Mouse (Mus musculus): Measurements from ENCODE around the gene Abcg1.

Gene Abcg1

DNA sequence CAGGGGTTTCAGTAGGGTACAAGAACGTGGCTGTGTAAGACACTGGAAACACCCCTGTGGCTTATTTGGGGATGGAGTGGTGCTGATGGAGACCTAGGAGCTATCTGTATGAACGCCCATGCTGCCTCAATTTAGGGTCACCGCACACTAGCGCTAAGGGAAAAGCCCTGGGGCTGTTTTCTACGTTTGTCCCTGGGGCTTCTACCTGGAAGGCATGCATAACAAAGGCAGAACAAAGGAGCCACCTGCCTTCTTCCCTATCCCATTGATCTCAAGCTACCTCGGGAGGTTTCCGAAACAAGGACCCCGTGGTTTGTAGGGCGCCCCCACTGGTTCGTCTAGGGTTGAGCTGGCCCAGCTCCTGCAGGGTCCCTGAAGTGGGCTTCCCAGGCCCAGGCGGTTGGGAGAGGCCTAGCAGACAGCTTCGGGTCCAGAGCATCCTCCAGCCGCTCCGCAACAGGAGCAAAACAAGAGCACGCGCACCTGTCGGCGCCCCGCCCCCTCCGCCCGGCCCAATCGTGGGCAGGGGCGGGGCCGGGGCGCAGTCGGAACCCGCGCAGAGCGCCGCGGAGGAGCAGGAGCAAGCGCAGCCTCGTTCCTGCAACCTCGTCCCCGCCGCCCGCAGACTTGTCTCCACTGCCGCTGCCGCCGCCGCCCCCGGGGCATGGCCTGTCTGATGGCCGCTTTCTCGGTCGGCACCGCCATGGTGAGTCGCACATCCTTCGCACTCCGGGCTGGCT lies at the start of gene Abcg1:
TSS of gene Abcg1 (plus strand) at position 525 of the 740 bp plus-strand sequence.
- peak; percentile 60 to 68 for DNase-seq (ENCODE audit: low spot score in 2 of 2)

GRCm38 (mm10) chr17:31008416-31008815 lies 49.1 kb upstream of the Abcg1 start:
- no peak for DNase-seq (ENCODE audit: low spot score in 2 of 2)

GRCm38 (mm10) chr17:31011551-31012394 lies 45.7 kb upstream of the Abcg1 start:
- peak in 1 of 2 experiments; percentile 33 for DNase-seq (ENCODE audit: low spot score in 2 of 2)

DNA sequence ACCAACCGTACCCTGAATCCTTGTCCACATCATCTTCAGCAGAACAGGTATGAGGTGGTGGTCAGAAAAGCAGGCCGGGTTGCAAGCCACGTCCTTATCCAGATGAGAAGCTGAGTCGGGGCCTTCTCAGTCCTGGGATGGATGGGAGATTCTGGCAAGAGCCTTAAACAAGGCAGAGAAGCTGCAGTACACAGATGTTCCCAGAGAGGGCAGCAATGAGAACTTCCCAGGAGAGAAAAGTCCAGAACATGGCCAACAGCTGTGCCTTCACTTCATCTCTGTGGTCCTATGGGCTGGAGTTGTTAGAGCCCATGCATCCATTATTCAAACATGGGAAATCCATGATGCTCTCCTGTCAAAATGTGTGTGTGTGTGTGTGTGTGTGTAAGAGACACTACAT lies 39.2 kb upstream of the Abcg1 start:
- peak; percentile 46 to 58 for DNase-seq (ENCODE audit: low spot score in 2 of 2)

- peak; percentile 56 to 73 for DNase-seq (ENCODE audit: low spot score in 2 of 2)
Measured at GRCm38 (mm10) chr17:31019505-31019904, 38.0 kb upstream of the Abcg1 start.

DNA sequence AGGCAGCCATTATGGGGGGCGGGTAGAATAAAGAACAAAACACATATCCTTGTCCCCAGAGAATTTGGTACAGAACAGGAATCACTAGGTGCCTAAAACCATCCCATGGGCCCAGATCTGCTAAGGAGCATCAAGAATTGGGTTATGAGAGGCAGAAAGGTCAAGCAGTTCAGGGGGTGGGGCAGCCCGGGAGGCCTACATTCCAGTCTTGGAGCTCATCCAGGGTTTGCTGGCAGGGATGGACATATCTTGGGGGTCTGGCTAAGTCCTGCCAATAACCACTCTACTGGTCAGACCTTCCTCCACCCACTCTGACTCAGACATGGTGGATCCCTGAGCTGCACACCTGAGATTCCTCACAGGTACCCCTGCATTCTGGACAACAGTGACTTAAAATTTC lies 37.4 kb upstream of the Abcg1 start:
- DNase-seq (ENCODE audit: low spot score in 2 of 2), result no peak

DNA sequence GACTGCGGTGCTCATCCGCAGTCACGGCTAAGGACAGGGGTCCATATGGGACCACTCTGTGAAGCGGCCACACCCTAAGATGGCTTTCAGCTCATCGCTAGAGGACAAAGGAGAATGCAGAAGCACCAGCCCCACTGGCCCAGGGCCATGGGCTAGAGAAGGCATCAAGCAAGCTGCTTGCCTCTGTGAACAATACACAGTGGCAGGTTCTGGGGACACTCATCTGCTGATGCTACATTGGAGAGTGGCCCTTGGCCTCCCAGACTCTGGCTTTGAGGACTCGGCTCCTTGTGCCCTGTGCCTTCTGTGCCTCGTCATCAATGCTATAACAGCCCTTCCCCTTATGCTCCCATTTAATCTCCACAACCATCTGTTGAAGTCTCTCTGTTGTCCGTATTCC lies 36.2 kb upstream of the Abcg1 start:
- DNase-seq (ENCODE audit: low spot score in 2 of 2), result no peak

GRCm38 (mm10) chr17:31024125-31024781 lies 33.2 kb upstream of the Abcg1 start:
- DNase-seq (ENCODE audit: low spot score in 2 of 2), result no peak

DNA sequence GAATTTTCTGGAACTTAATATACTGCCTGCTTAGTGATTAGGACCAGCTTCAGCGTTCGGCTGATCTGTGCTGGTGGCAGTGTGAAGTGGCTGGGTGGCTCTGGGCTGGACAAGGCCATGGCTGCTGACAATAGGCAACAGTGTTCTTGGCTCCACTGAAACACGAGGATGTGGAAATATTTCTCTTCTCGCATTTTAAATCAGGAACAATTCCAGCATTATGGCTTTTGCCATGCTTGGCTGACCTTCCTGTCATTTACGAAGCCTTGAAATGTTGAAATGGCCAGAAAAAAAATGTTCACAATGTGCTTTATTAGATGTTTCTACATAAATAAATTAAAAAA lies 32.7 kb upstream of the Abcg1 start:
- DNase-seq (ENCODE audit: low spot score in 2 of 2), result no peak

GRCm38 (mm10) chr17:31026986-31027385 lies 30.5 kb upstream of the Abcg1 start:
- no peak for DNase-seq (ENCODE audit: low spot score in 2 of 2)

DNA sequence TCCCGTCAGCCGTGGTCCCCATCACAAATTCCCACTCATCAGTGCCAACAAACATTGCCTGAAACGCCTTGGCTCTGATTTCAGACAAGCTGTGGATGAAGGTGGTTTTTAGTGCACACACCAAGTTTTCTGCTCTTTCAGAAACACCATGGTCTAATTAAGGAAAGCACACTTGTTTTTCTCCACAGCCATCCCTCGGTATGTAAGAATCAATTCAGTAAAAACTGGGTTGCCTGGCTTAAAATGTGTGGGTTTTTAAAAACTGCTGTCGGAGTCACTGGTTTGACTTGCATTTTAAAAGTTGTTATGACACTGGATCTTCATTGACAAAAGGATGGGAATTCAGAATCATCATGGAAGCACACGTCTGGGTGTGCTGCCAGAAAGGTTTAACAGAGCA lies 29.8 kb upstream of the Abcg1 start:
- DNase-seq (ENCODE audit: low spot score in 2 of 2), result no peak

- no peak for DNase-seq (ENCODE audit: low spot score in 2 of 2)
Measured at GRCm38 (mm10) chr17:31028821-31029370, 28.6 kb upstream of the Abcg1 start.

DNA sequence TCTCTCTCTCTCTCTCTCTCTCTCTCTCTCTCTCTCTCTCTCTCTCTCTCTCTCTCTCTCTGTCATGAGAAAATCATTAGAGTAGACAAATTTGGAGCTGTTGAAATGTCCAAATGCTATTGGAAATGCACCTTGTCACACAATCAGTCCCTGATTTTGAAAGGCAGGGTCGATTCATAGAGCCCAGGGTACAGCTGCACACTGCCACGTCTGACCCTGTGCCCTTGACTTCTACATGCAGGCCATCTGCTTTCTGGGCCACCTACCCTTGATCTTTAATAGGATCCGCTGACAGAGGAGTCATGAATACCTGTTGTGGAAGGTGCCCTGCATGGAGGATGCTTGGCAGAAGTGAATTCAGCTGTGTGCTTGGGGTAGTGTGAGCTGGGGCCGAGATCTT lies 28.1 kb upstream of the Abcg1 start:
- no peak for DNase-seq (ENCODE audit: low spot score in 2 of 2)

GRCm38 (mm10) chr17:31032341-31032740 lies 25.1 kb upstream of the Abcg1 start:
- no peak for DNase-seq (ENCODE audit: low spot score in 2 of 2)

- DNase-seq (ENCODE audit: low spot score in 2 of 2), result no peak
Measured at GRCm38 (mm10) chr17:31033251-31033650, 24.2 kb upstream of the Abcg1 start.

GRCm38 (mm10) chr17:31034165-31034564 lies 23.3 kb upstream of the Abcg1 start:
- DNase-seq (ENCODE audit: low spot score in 2 of 2), result no peak

GRCm38 (mm10) chr17:31034674-31035356 lies 22.7 kb upstream of the Abcg1 start:
- peak; percentile 20 to 37 for DNase-seq (ENCODE audit: low spot score in 2 of 2)

- peak; percentile 31 to 66 for DNase-seq (ENCODE audit: low spot score in 2 of 2)
Measured at GRCm38 (mm10) chr17:31036168-31036876, 21.2 kb upstream of the Abcg1 start.

GRCm38 (mm10) chr17:31037331-31037730 lies 20.1 kb upstream of the Abcg1 start:
- no peak for DNase-seq (ENCODE audit: low spot score in 2 of 2)

DNA sequence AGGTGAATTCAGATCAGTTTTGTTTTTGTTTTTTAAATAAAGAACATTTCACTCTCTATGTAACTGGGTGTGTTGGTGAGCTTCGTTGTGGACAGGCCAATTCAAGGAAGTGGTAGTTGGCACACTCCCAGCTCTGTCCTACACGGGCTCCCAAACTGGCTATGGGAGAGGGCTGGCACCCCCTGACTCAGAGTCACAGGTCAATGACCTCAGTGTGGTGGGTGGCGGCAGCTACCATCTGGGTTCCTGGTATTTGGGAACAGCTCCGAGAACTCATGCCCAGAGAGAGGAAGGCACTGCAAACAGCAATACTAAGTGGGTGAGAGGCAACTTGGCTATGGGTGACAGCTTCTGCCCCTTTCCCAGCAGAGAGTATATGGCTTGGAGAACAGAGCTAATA lies 19.1 kb upstream of the Abcg1 start:
- DNase-seq (ENCODE audit: low spot score in 2 of 2), result no peak

GRCm38 (mm10) chr17:31039626-31040025 lies 17.8 kb upstream of the Abcg1 start:
- no peak for DNase-seq (ENCODE audit: low spot score in 2 of 2)

Measured in frontal cortex, postnatal 36 days (tissue).